Mouse (Mus musculus): Measurements from ENCODE around the gene 5430403G16Rik.
"Not testable (repeated sequence)": the region's sequence is repeated elsewhere in the genome, so short reads cannot be mapped to it uniquely, and the experiment has no call there.

The 5430403G16Rik gene
- long read RNA-seq, experiment 1, partial matches to known transcripts = 0 of 2 reads
- long read RNA-seq, experiment 1, other reads (novel, unspliced or antisense) = 0 of 2 reads
- long read RNA-seq, experiment 2, partial matches to known transcripts = 1 of 2 reads
- long read RNA-seq, experiment 2, other reads (novel, unspliced or antisense) = 1 of 2 reads

- intact Hi-C loops (cut with DNase I) = not testable (repeated sequence)
Observed at GRCm38 (mm10) chr5:109690537-109691201, at the start of gene 5430403G16Rik. TSS of gene 5430403G16Rik (minus strand) at chr5:109691041.

GRCm38 (mm10) chr5:109717341-109717740 is 26.5 kb upstream of the 5430403G16Rik start:
- intact Hi-C loops (cut with DNase I) = not testable (repeated sequence)

- intact Hi-C loops (cut with DNase I) = not testable (repeated sequence)
Observed at GRCm38 (mm10) chr5:109691205-109691965, 544 bp upstream of the 5430403G16Rik start.

GRCm38 (mm10) chr5:109682921-109683320 is 7.9 kb downstream of the 5430403G16Rik start:
- intact Hi-C loops (cut with DNase I) = no loop called here

Data from adrenal gland (tissue).